Mouse (Mus musculus): ENCODE results near the gene Vmn2r59.
"Not testable (repeated sequence)": the region's sequence is repeated elsewhere in the genome, so short reads cannot be mapped to it uniquely, and the experiment has no call there.

Gene Vmn2r59

GRCm38 (mm10) chr7:42058923-42059322 lies at the start of gene Vmn2r59:
Gene Vmn2r59, minus strand, starts transcription at chr7:42059023.
- no peak for DNase-seq

DNA sequence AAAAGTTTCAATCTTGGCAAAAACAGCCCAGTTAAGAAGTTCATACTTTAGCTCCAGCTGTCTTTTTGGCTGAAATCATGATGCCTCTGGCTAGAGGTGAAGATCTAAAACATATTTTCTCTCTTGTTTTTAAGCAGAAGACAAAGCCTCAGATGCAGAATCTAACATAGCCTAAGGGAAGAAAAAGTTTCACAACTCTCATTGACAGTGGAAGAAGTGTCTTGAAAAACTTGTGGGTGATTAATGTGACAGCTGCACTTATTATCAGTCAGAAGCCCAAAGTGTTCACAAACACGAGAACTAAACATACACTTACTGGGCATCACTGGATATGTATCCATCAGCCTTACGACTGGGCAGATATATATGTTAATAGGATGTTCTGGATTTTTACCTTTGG lies 48.6 kb upstream of the Vmn2r59 start, which contains the start of gene Vmn2r60:
Vmn2r60 (plus strand) TSS at position 301 of the 400 bp plus-strand sequence.
- DNase-seq, result no peak

DNA sequence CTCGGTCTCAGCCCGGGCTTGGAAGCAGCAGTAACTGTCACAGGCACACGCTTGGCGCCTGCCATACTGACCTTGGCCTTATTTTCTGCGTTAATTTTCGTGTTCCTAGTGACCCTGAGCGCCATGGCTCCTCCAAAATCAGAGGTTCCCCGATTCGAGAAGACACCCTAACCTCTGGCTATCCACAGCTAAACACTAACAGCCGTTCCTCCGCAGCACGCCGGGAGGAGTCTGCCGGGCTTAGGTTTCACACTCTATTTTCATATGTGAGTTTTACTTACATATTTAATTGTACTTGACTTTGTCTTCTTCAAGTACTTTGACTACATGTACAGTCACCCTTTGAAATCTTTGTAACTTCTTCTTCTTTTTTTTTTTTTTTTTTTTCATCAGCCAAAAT lies 48.2 kb upstream of the Vmn2r59 start:
- not testable (repeated sequence) for DNase-seq

All from kidney, adult 18-20 months (tissue).